Comparison of ENCODE assay signal across 13 mouse cellular contexts in the genomic region with DNA sequence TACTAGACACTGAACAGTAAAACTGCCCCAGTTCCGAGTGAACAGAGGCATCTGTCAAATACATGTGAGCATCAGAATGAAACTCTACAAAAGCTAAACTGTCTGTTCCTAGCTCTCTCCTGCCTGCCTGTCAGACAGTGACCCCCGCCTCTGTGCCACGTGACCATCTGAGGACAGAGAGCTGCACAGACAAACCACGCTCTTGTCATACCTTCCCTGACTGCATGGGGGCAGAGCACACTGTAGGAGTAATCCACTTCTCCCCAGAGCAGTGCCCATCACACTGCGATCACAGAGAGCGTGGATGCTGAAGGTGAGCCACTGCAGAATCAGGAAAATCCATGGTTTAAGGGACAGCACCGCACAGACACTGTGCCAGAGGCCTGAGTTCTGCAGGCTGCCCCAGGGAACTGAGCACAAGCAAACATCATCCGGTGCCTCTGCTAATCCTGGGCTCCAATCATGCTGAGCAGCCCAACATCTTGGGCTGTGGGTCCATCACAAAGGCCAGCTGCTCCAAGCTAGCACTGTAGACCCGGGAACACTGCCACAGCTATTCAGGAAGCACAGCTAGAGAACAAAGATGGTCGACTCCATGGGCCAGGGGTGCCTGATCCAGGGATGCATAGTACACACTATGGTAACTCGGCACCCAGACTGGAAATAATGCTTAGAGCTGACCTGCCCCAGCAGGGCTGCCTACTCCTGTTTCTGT.
DNase-seq lines count a peak whose midpoint lies in the region; ATAC-seq and TF ChIP-seq lines count a peak whose summit lies in the region.
"Had no signal": no experiment of that assay in that cellular context is flagged by ENCODE, and none has a peak within 500 bp of the region (broad histone marks: within the 10 kb centered on the region; RNA-seq: fewer than 3 reads in every experiment).

No protein-coding gene starts in this region.

- peaks cover 50% of the 10 kb centered on the region for H3K36me3 ChIP-seq in intestine, postnatal 0 days (ENCODE audit: control insufficient read depth, insufficient read depth)
- peaks cover 18% of the 10 kb centered on the region for H3K36me3 ChIP-seq in intestine, embryonic 16.5 days (ENCODE audit: control insufficient read depth, insufficient read depth, low read length)
- H3K36me3 ChIP-seq in CH12.LX (replicated peaks in 1 of 2; ENCODE audit: control insufficient read depth in 1 of 2, insufficient read depth in 1 of 2, low read length in 1 of 2): peaks cover 62 to 94% of the 10 kb centered on the region in 2 experiments
- peaks cover 33% of the 10 kb centered on the region for H3K36me3 ChIP-seq in hindbrain, embryonic 16.5 days (ENCODE audit: control insufficient read depth, insufficient read depth, low read length)

- in situ Hi-C loops in CH12.LX (cut with MboI; ENCODE audit: low pct_ligation_motif_present, low pct_unique_long_range_greater_than_20kb, low sequenced_read_pairs): no loop called here

- no peak overlapping the region for H3K27ac ChIP-seq in intestine, postnatal 0 days (ENCODE audit: low read depth, low read length)
- no peak overlapping the region for H3K27ac ChIP-seq in intestine, embryonic 16.5 days (ENCODE audit: low read length)
- no peak overlapping the region for H3K27ac ChIP-seq in CH12.LX (ENCODE audit: insufficient read depth, low read depth)
- no peak overlapping the region; the same call in 1 of the 2 replicates for H3K27ac ChIP-seq in hindbrain, embryonic 16.5 days (ENCODE audit: low read depth, low read length)
- H3K27ac ChIP-seq: limb, embryonic 13.5 days; neural tube, embryonic 13.5 days had no signal

- dilution Hi-C loops in CH12.LX (cut with MboI; ENCODE audit: extremely low pct_ligation_motif_present, extremely low pct_unique_long_range_greater_than_20kb, low sequenced_read_pairs): no loop called here

- peak; percentile 37 for TF ChIP-seq CTCF in intestine, postnatal 0 days (IDR thresholded peaks at IDR 0.05; ENCODE audit: low read depth)
- TF ChIP-seq CTCF in CH12.LX (conservative IDR thresholded peaks at IDR 0.05 in 1 of 2, IDR thresholded peaks at IDR 0.05 in 1 of 2; ENCODE audit: low read depth in 2 of 2, low read length in 2 of 2): 0 out of 4 replicates have a peak, but pooled peaks of 1 of the 2 experiments have one; percentile 13

- H3K79me2 ChIP-seq in CH12.LX (replicated peaks; ENCODE audit: control insufficient read depth, extremely low read depth, insufficient read depth, poor library complexity, severe bottlenecking): no peaks in the 10 kb centered on the region

- no peak overlapping the region for H3K9ac ChIP-seq in intestine, postnatal 0 days (ENCODE audit: low read depth, low read length)
- H3K9ac ChIP-seq in intestine, embryonic 16.5 days (ENCODE audit: low read depth, low read length): no peak overlapping the region
- no peak overlapping the region for H3K9ac ChIP-seq in CH12.LX (ENCODE audit: insufficient read depth, low read depth)
- no peak overlapping the region for H3K9ac ChIP-seq in hindbrain, embryonic 16.5 days (ENCODE audit: low read depth, low read length)
- H3K9ac ChIP-seq: limb, embryonic 13.5 days; neural tube, embryonic 13.5 days had no signal

- no peak overlapping the region for H3K4me3 ChIP-seq in intestine, postnatal 0 days (ENCODE audit: low read depth, low read length)
- H3K4me3 ChIP-seq in intestine, embryonic 16.5 days (ENCODE audit: low read length): no peak overlapping the region
- no peak overlapping the region for H3K4me3 ChIP-seq in CH12.LX (replicated peaks in 1 of 3; ENCODE audit: low read depth in 2 of 3, low read length in 2 of 3, poor library complexity in 1 of 3)
- H3K4me3 ChIP-seq in hindbrain, embryonic 16.5 days (ENCODE audit: low read length): no peak overlapping the region
- H3K4me3 ChIP-seq: limb, embryonic 13.5 days; neural tube, embryonic 13.5 days had no signal

- no peaks in the 10 kb centered on the region for H3K4me1 ChIP-seq in intestine, postnatal 0 days (replicated peaks; ENCODE audit: control insufficient read depth, insufficient read depth, low read length)
- H3K4me1 ChIP-seq in intestine, embryonic 16.5 days (ENCODE audit: control insufficient read depth, insufficient read depth, low read length): peaks cover 6% of the 10 kb centered on the region; the same call in 1 of the 2 replicates
- peaks cover 11 to 15% of the 10 kb centered on the region in 2 experiments; a peak in 3 of 4 replicates for H3K4me1 ChIP-seq in CH12.LX (ENCODE audit: control insufficient read depth in 1 of 2, insufficient read depth in 2 of 2)
- peaks cover 16% of the 10 kb centered on the region for H3K4me1 ChIP-seq in hindbrain, embryonic 16.5 days (ENCODE audit: control insufficient read depth, insufficient read depth, low read depth, low read length)

- WGBS in intestine, postnatal 0 days: 79% methylated on average over 11 of the region's 11 CpGs
- WGBS in intestine, embryonic 16.5 days: 78% methylated on average over 11 of the region's 11 CpGs
- 61% methylated on average over 11 of the region's 11 CpGs for WGBS in hindbrain, embryonic 16.5 days

- TF ChIP-seq RAD21 in CH12.LX (IDR thresholded peaks at IDR 0.05; ENCODE audit: low read depth, low read length): no peak; the same call in 1 of the 2 replicates

- peak; percentile 48 to 63 for DNase-seq in cerebellum, postnatal 10 days
- DNase-seq in cerebellum, adult 18-20 months: no peak
- DNase-seq in CH12.LX (ENCODE audit: extremely low read depth): no peak
- no peak for DNase-seq in right cerebral cortex, adult 2 months (ENCODE audit: low spot score in 2 of 2)
- no peak for DNase-seq in urinary bladder, postnatal 36 days (ENCODE audit: low spot score in 2 of 2)
- DNase-seq: heart, postnatal 14 days; kidney, postnatal 4 days had no signal

- TF ChIP-seq POLR2A in CH12.LX (IDR thresholded peaks at IDR 0.05; ENCODE audit: low read depth, low read length): no peak

- no peak overlapping the region for H3K4me2 ChIP-seq in intestine, postnatal 0 days (replicated peaks; ENCODE audit: low read depth)
- no peak overlapping the region for H3K4me2 ChIP-seq in intestine, embryonic 16.5 days (ENCODE audit: low read depth, low read length)
- no peak overlapping the region for H3K4me2 ChIP-seq in CH12.LX (ENCODE audit: insufficient read depth, low read depth, poor library complexity, severe bottlenecking)
- no peak overlapping the region for H3K4me2 ChIP-seq in hindbrain, embryonic 16.5 days (ENCODE audit: low read length)
- H3K4me2 ChIP-seq: limb, embryonic 13.5 days; neural tube, embryonic 13.5 days had no signal

- H3K9me3 ChIP-seq in intestine, postnatal 0 days (ENCODE audit: control insufficient read depth): no peaks in the 10 kb centered on the region
- H3K9me3 ChIP-seq in intestine, embryonic 16.5 days (ENCODE audit: control insufficient read depth, low read length): no peaks in the 10 kb centered on the region
- H3K9me3 ChIP-seq in CH12.LX (replicated peaks; ENCODE audit: low read length): peaks cover 4% of the 10 kb centered on the region
- H3K9me3 ChIP-seq in hindbrain, embryonic 16.5 days (ENCODE audit: control insufficient read depth, low read length): no peaks in the 10 kb centered on the region
- H3K9me3 ChIP-seq: limb, embryonic 13.5 days; neural tube, embryonic 13.5 days had no signal

- no peak for TF ChIP-seq EP300 in CH12.LX (IDR thresholded peaks at IDR 0.05; ENCODE audit: low read length)

- ATAC-seq in intestine, postnatal 0 days: no peak
- ATAC-seq in intestine, embryonic 16.5 days: no peak
- ATAC-seq in hindbrain, embryonic 16.5 days: peak; percentile 34; the same call in 1 of the 2 replicates
- ATAC-seq: Patski had no signal

- H3K27me3 ChIP-seq in intestine, postnatal 0 days (replicated peaks; ENCODE audit: control insufficient read depth, insufficient read depth, low read length): no peaks in the 10 kb centered on the region
- no peaks in the 10 kb centered on the region for H3K27me3 ChIP-seq in intestine, embryonic 16.5 days (replicated peaks; ENCODE audit: control insufficient read depth, insufficient read depth, low read length)
- no peaks in the 10 kb centered on the region for H3K27me3 ChIP-seq in CH12.LX (replicated peaks)
- H3K27me3 ChIP-seq in hindbrain, embryonic 16.5 days (replicated peaks; ENCODE audit: control insufficient read depth, insufficient read depth, low read length): no peaks in the 10 kb centered on the region
- H3K27me3 ChIP-seq: limb, embryonic 13.5 days; neural tube, embryonic 13.5 days; Patski had no signal

TF ChIP-seq in CH12.LX, 34 proteins besides CTCF, POLR2A, EP300 and RAD21:
- no peak for TF ChIP-seq MXI1 (IDR thresholded peaks at IDR 0.05; ENCODE audit: low read depth, low read length)
- peak; percentile 15; the same call in 1 of the 2 replicates for TF ChIP-seq USF1 (IDR thresholded peaks at IDR 0.05; ENCODE audit: low read depth, low read length)
- no peak for TF ChIP-seq BHLHE40 (IDR thresholded peaks at IDR 0.05; ENCODE audit: low read depth, low read length)

Comparison
In these comparisons a context has a peak if more than half of its experiments do, and no peak if none do; other contexts are left out.
1. DNase-seq: peak in cerebellum, postnatal 10 days (2 of 2); none in cerebellum, adult 18-20 months (0 of 2), CH12.LX (single experiment), right cerebral cortex, adult 2 months (0 of 2) and urinary bladder, postnatal 36 days (0 of 2).